Mouse (Mus musculus): ENCODE results near the gene Ptpn3. TPM values are rescaled to one million over a fixed set of nuclear protein-coding genes. Genes with fewer than 3 reads are reported as not detected.
"Not testable (repeated sequence)": the region's sequence is repeated elsewhere in the genome, so short reads cannot be mapped to it uniquely, and the experiment has no call there.

Gene Ptpn3
- total and polyA plus RNA-seq, 3 experiments, result 4.7 to 8.4 TPM; not detected in 1

GRCm38 (mm10) chr4:57202132-57202531, 99.5 kb downstream of the Ptpn3 start:
- Histone ChIP-seq H3K4me1 (ENCODE audit: control insufficient read depth in 1 of 2, insufficient read depth in 2 of 2, low read length in 2 of 2) (no peaks in the 10 kb centered on the region), H3K27ac (ENCODE audit: control insufficient read depth, low read depth, low read length) (no peak overlapping the region), H3K9ac (ENCODE audit: control insufficient read depth, low read depth, low read length, poor library complexity, severe bottlenecking) (no peak overlapping the region), H3K4me3 (ENCODE audit: control insufficient read depth in 1 of 2, insufficient read depth in 1 of 2, low read depth in 2 of 2, low read length in 2 of 2) (no peak overlapping the region), H3K27me3 (ENCODE audit: control insufficient read depth in 1 of 2, insufficient read depth in 2 of 2, low read length in 2 of 2) (no peaks in the 10 kb centered on the region), H3K79me2 (ENCODE audit: control insufficient read depth, insufficient read depth, low read length, poor library complexity) (no peaks in the 10 kb centered on the region), H3K36me3 (ENCODE audit: control insufficient read depth in 1 of 2, insufficient read depth in 2 of 2, low read length in 2 of 2) (no peaks in the 10 kb centered on the region), H3K9me3 (replicated peaks; ENCODE audit: insufficient read depth, low read length) (no peaks in the 10 kb centered on the region)
- TF ChIP-seq ZNF384 (IDR thresholded peaks at IDR 0.05; ENCODE audit: low read depth, low read length) (no peak), CTCF (IDR thresholded peaks at IDR 0.05 in 2 of 3, conservative IDR thresholded peaks at IDR 0.05 in 1 of 3; ENCODE audit: control insufficient read depth in 1 of 3, insufficient read depth in 1 of 3, low read depth in 2 of 3, low read length in 3 of 3, poor library complexity in 1 of 3, severe bottlenecking in 1 of 3) (no peak), MAX (IDR thresholded peaks at IDR 0.05; ENCODE audit: low read length) (no peak), E2F4 (IDR thresholded peaks at IDR 0.05; ENCODE audit: borderline replicate concordance, low read depth, low read length) (no peak), SMC3 (IDR thresholded peaks at IDR 0.05; ENCODE audit: low read depth, low read length) (no peak)
- DNase-seq (ENCODE audit: low read depth, low spot score), result no peak

- Histone ChIP-seq H3K9me3 (replicated peaks; ENCODE audit: insufficient read depth, low read length) (no peaks in the 10 kb centered on the region), H3K9ac (ENCODE audit: control insufficient read depth, low read depth, low read length, poor library complexity, severe bottlenecking) (no peak overlapping the region), H3K27ac (ENCODE audit: control insufficient read depth, low read depth, low read length) (no peak overlapping the region), H3K4me3 (ENCODE audit: control insufficient read depth in 1 of 2, insufficient read depth in 1 of 2, low read depth in 2 of 2, low read length in 2 of 2) (no peak overlapping the region), H3K36me3 (ENCODE audit: control insufficient read depth in 1 of 2, insufficient read depth in 2 of 2, low read length in 2 of 2) (no peaks in the 10 kb centered on the region), H3K27me3 (ENCODE audit: control insufficient read depth in 1 of 2, insufficient read depth in 2 of 2, low read length in 2 of 2) (no peaks in the 10 kb centered on the region), H3K79me2 (ENCODE audit: control insufficient read depth, insufficient read depth, low read length, poor library complexity) (no peaks in the 10 kb centered on the region), H3K4me1 (ENCODE audit: control insufficient read depth in 1 of 2, insufficient read depth in 2 of 2, low read length in 2 of 2) (no peaks in the 10 kb centered on the region)
- no peak for TF ChIP-seq MEF2A (IDR thresholded peaks at IDR 0.05; ENCODE audit: extremely low read depth, insufficient replicate concordance, low read depth, low read length, poor library complexity, severe bottlenecking)
- no peak for TF ChIP-seq GABPA (IDR thresholded peaks at IDR 0.05; ENCODE audit: low read depth, low read length)
- no peak for TF ChIP-seq TCF12 (IDR thresholded peaks at IDR 0.05; ENCODE audit: low read depth, low read length)
- no peak for TF ChIP-seq RAD21 (IDR thresholded peaks at IDR 0.05; ENCODE audit: low read depth, low read length)
- DNase-seq (ENCODE audit: low read depth, low spot score), result no peak
Observed at GRCm38 (mm10) chr4:57200661-57201060, 101.0 kb downstream of the Ptpn3 start.

- H3K4me1 ChIP-seq (ENCODE audit: control insufficient read depth in 1 of 2, insufficient read depth in 2 of 2, low read length in 2 of 2); H3K27ac ChIP-seq (ENCODE audit: control insufficient read depth, low read depth, low read length); H3K4me3 ChIP-seq (ENCODE audit: control insufficient read depth in 1 of 2, insufficient read depth in 1 of 2, low read depth in 2 of 2, low read length in 2 of 2); H3K79me2 ChIP-seq (ENCODE audit: control insufficient read depth, insufficient read depth, low read length, poor library complexity); DNase-seq (ENCODE audit: low read depth, low spot score); H3K9me3 ChIP-seq (replicated peaks; ENCODE audit: insufficient read depth, low read length); H3K9ac ChIP-seq (ENCODE audit: control insufficient read depth, low read depth, low read length, poor library complexity, severe bottlenecking); H3K27me3 ChIP-seq (ENCODE audit: control insufficient read depth in 1 of 2, insufficient read depth in 2 of 2, low read length in 2 of 2); H3K36me3 ChIP-seq (ENCODE audit: control insufficient read depth in 1 of 2, insufficient read depth in 2 of 2, low read length in 2 of 2): not testable (repeated sequence)
- peak; percentile 47; the same call in 1 of the 2 replicates for TF ChIP-seq RCOR1 (IDR thresholded peaks at IDR 0.05; ENCODE audit: low read depth, low read length)
Observed at GRCm38 (mm10) chr4:57198666-57199393, 102.8 kb downstream of the Ptpn3 start.
